Mouse (Mus musculus): ENCODE data around the gene E2f6.

DNA sequence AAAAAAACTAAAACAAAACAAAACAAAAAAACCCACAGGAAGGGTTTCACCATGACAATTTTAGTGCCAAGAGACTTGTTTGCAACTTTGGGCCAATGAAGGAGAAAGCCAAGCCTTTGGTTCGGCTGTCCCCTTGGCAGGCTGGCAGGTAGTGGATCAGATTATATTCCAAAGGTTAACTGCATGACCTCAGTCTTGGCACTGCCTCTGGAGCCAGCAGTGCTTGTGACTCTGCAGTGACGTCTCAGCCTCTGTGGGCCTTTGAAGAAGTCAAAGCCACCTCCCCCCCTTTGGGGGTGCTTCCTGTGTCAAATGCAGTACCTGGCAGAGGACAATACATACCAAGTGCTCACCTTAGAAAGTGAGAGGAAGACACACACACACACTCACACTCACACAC lies 63.3 kb downstream of the E2f6 start:
- TF ChIP-seq CTCF (IDR thresholded peaks at IDR 0.05 in 2 of 3, conservative IDR thresholded peaks at IDR 0.05 in 1 of 3; ENCODE audit: control insufficient read depth in 1 of 3, insufficient read depth in 1 of 3, low read depth in 2 of 3, low read length in 3 of 3, poor library complexity in 1 of 3, severe bottlenecking in 1 of 3): no peak
- TF ChIP-seq NRF1 (IDR thresholded peaks at IDR 0.05; ENCODE audit: insufficient read depth, low read depth, low read length, poor library complexity, severe bottlenecking): no peak
